Mouse (Mus musculus): ENCODE results near the gene Snap47. TPM values are rescaled to one million over a fixed set of nuclear protein-coding genes. Genes with fewer than 3 reads are reported as not detected.
A peak's percentile ranks its signal among the peaks of the same experiment; 100 is the strongest.

Snap47 gene
- polyA plus RNA-seq, 1 experiment from 2014 or later = 558 TPM

GRCm38 (mm10) chr11:59456346-59456745, 5.4 kb upstream of the Snap47 start:
- no peak for ATAC-seq (ENCODE audit: low FRiP score, low read depth)
- H3K9me3 ChIP-seq = no peaks in the 10 kb centered on the region
- H3K4me2 ChIP-seq = no peak overlapping the region
- H3K36me3 ChIP-seq = peaks cover 55% of the 10 kb centered on the region
- H3K27ac ChIP-seq (replicated peaks) = no peak overlapping the region
- H3K9ac ChIP-seq = no peak overlapping the region
- peaks cover under 1% of the 10 kb centered on the region for H3K4me1 ChIP-seq (replicated peaks)
- H3K27me3 ChIP-seq = no peaks in the 10 kb centered on the region
- 94% methylated on average over 2 of the region's 2 CpGs for WGBS
- no peak overlapping the region for H3K4me3 ChIP-seq

- peak; percentile 78 for ATAC-seq (ENCODE audit: low FRiP score, low read depth)
- under 1% methylated on average over 38 of the region's 38 CpGs for WGBS
- H3K27me3 ChIP-seq = no peaks in the 10 kb centered on the region
Observed at GRCm38 (mm10) chr11:59450230-59450771, 685 bp downstream of the Snap47 start.

GRCm38 (mm10) chr11:59449741-59450229, 1.2 kb downstream of the Snap47 start, which contains the start of gene Jmjd4:
Jmjd4 (plus strand) TSS chr11:59450045.
- Histone ChIP-seq H3K27me3 (no peaks in the 10 kb centered on the region), H3K27ac (replicated peaks) (peak within 1 kb of the TSS; percentile 94), H3K36me3 (peaks cover 24% of the 10 kb centered on the region), H3K9ac (peak within 1 kb of the TSS; percentile 61), H3K9me3 (no peaks in the 10 kb centered on the region), H3K4me3 (peak within 1 kb of the TSS; percentile 74), H3K4me1 (replicated peaks) (peaks cover 27% of the 10 kb centered on the region), H3K4me2 (peak within 1 kb of the TSS; percentile 62)
- WGBS = under 1% methylated on average over 34 of the region's 40 CpGs
- peak; percentile 96 for ATAC-seq (ENCODE audit: low FRiP score, low read depth)

More at GRCm38 (mm10) chr11:59450230-59450771, 685 bp downstream of the Snap47 start:
- Histone ChIP-seq H3K4me1 (replicated peaks) (peaks cover 27% of the 10 kb centered on the region), H3K36me3 (peaks cover 29% of the 10 kb centered on the region), H3K9me3 (no peaks in the 10 kb centered on the region), H3K4me2 (peak overlapping the region; percentile 62), H3K27ac (replicated peaks) (peak overlapping the region; percentile 94), H3K4me3 (peak overlapping the region; percentile 74), H3K9ac (peak overlapping the region; percentile 61)

GRCm38 (mm10) chr11:59443102-59443501, 7.9 kb downstream of the Snap47 start:
- H3K9me3 ChIP-seq = no peaks in the 10 kb centered on the region
- H3K36me3 ChIP-seq = peaks cover 7% of the 10 kb centered on the region
- H3K9ac ChIP-seq = no peak overlapping the region
- H3K27ac ChIP-seq (replicated peaks) = no peak overlapping the region
- H3K27me3 ChIP-seq = no peaks in the 10 kb centered on the region
- no peak overlapping the region for H3K4me2 ChIP-seq
- peaks cover 5% of the 10 kb centered on the region for H3K4me1 ChIP-seq (replicated peaks)
- no peak overlapping the region for H3K4me3 ChIP-seq
- ATAC-seq (ENCODE audit: low FRiP score, low read depth) = no peak

- Histone ChIP-seq H3K4me2 (no peak overlapping the region), H3K4me1 (replicated peaks) (no peaks in the 10 kb centered on the region), H3K27me3 (no peaks in the 10 kb centered on the region), H3K9me3 (no peaks in the 10 kb centered on the region), H3K27ac (replicated peaks) (no peak overlapping the region), H3K4me3 (no peak overlapping the region), H3K9ac (no peak overlapping the region), H3K36me3 (peaks cover 40% of the 10 kb centered on the region)
- WGBS = 92% methylated on average over 12 of the region's 12 CpGs
- no peak for ATAC-seq (ENCODE audit: low FRiP score, low read depth)
Observed at GRCm38 (mm10) chr11:59437954-59438353, 13.0 kb downstream of the Snap47 start.

GRCm38 (mm10) chr11:59432261-59432660, 18.7 kb downstream of the Snap47 start:
- H3K4me2 ChIP-seq = no peak overlapping the region
- H3K27ac ChIP-seq (replicated peaks) = no peak overlapping the region
- H3K27me3 ChIP-seq = no peaks in the 10 kb centered on the region
- H3K4me3 ChIP-seq = no peak overlapping the region
- 61% methylated on average over 3 of the region's 3 CpGs for WGBS
- peaks cover 52% of the 10 kb centered on the region for H3K36me3 ChIP-seq
- no peaks in the 10 kb centered on the region for H3K9me3 ChIP-seq
- H3K4me1 ChIP-seq (replicated peaks) = 0 out of 2 replicates have a peak, but pooled peaks cover 4% of the 10 kb centered on the region
- no peak overlapping the region for H3K9ac ChIP-seq
- ATAC-seq (ENCODE audit: low FRiP score, low read depth) = no peak

- Histone ChIP-seq H3K9ac (no peak overlapping the region), H3K4me1 (replicated peaks) (0 out of 2 replicates have a peak, but pooled peaks cover 8% of the 10 kb centered on the region), H3K4me3 (no peak overlapping the region), H3K27me3 (no peaks in the 10 kb centered on the region), H3K9me3 (no peaks in the 10 kb centered on the region), H3K36me3 (peaks cover 58% of the 10 kb centered on the region), H3K4me2 (no peak overlapping the region), H3K27ac (replicated peaks) (no peak overlapping the region)
- no peak for ATAC-seq (ENCODE audit: low FRiP score, low read depth)
- 82% methylated on average over 1 of the region's 1 CpGs for WGBS
Observed at GRCm38 (mm10) chr11:59429959-59430358, 21.0 kb downstream of the Snap47 start.

- WGBS = 87% methylated on average over 9 of the region's 9 CpGs
Observed at GRCm38 (mm10) chr11:59428057-59428660, 22.8 kb downstream of the Snap47 start.

GRCm38 (mm10) chr11:59425671-59426101, 25.3 kb downstream of the Snap47 start:
- H3K4me3 ChIP-seq = no peak overlapping the region
- H3K4me1 ChIP-seq (replicated peaks) = 0 out of 2 replicates have a peak, but pooled peaks cover 4% of the 10 kb centered on the region
- H3K9ac ChIP-seq = no peak overlapping the region
- H3K27me3 ChIP-seq = no peaks in the 10 kb centered on the region
- H3K36me3 ChIP-seq = peaks cover 53% of the 10 kb centered on the region
- H3K4me2 ChIP-seq = no peak overlapping the region
- 64% methylated on average over 7 of the region's 7 CpGs for WGBS
- H3K27ac ChIP-seq (replicated peaks) = no peak overlapping the region
- no peaks in the 10 kb centered on the region for H3K9me3 ChIP-seq
- ATAC-seq (ENCODE audit: low FRiP score, low read depth) = no peak

More at GRCm38 (mm10) chr11:59428057-59428660, 22.8 kb downstream of the Snap47 start:
- no peak overlapping the region for H3K27ac ChIP-seq (replicated peaks)
- H3K4me1 ChIP-seq (replicated peaks) = 0 out of 2 replicates have a peak, but pooled peaks cover 8% of the 10 kb centered on the region
- ATAC-seq (ENCODE audit: low FRiP score, low read depth) = no peak
- no peak overlapping the region for H3K4me2 ChIP-seq
- no peak overlapping the region for H3K9ac ChIP-seq
- no peaks in the 10 kb centered on the region for H3K27me3 ChIP-seq
- H3K36me3 ChIP-seq = peaks cover 57% of the 10 kb centered on the region
- H3K4me3 ChIP-seq = no peak overlapping the region
- H3K9me3 ChIP-seq = no peaks in the 10 kb centered on the region

- Histone ChIP-seq H3K9ac (no peak overlapping the region), H3K9me3 (no peaks in the 10 kb centered on the region), H3K36me3 (peaks cover 64% of the 10 kb centered on the region), H3K4me1 (replicated peaks) (0 out of 2 replicates have a peak, but pooled peaks cover 4% of the 10 kb centered on the region), H3K27ac (replicated peaks) (no peak overlapping the region), H3K4me3 (no peak overlapping the region), H3K27me3 (no peaks in the 10 kb centered on the region), H3K4me2 (no peak overlapping the region)
- 76% methylated on average over 5 of the region's 5 CpGs for WGBS
- ATAC-seq (ENCODE audit: low FRiP score, low read depth) = no peak
Observed at GRCm38 (mm10) chr11:59423010-59423588, 27.9 kb downstream of the Snap47 start.

GRCm38 (mm10) chr11:59421967-59422366, 29.0 kb downstream of the Snap47 start:
- peaks cover 58% of the 10 kb centered on the region for H3K36me3 ChIP-seq
- 0 out of 2 replicates have a peak, but pooled peaks cover 4% of the 10 kb centered on the region for H3K4me1 ChIP-seq (replicated peaks)
- 88% methylated on average over 2 of the region's 2 CpGs for WGBS
- no peak overlapping the region for H3K9ac ChIP-seq
- H3K27me3 ChIP-seq = no peaks in the 10 kb centered on the region
- ATAC-seq (ENCODE audit: low FRiP score, low read depth) = no peak
- H3K4me2 ChIP-seq = no peak overlapping the region
- H3K9me3 ChIP-seq = no peaks in the 10 kb centered on the region
- H3K4me3 ChIP-seq = no peak overlapping the region
- no peak overlapping the region for H3K27ac ChIP-seq (replicated peaks)

GRCm38 (mm10) chr11:59421436-59421835, 29.6 kb downstream of the Snap47 start:
- Histone ChIP-seq H3K9ac (no peak overlapping the region), H3K36me3 (peaks cover 52% of the 10 kb centered on the region), H3K27me3 (no peaks in the 10 kb centered on the region), H3K9me3 (no peaks in the 10 kb centered on the region), H3K4me3 (no peak overlapping the region), H3K27ac (replicated peaks) (no peak overlapping the region), H3K4me2 (no peak overlapping the region), H3K4me1 (replicated peaks) (0 out of 2 replicates have a peak, but pooled peaks cover 4% of the 10 kb centered on the region)
- 86% methylated on average over 8 of the region's 8 CpGs for WGBS
- ATAC-seq (ENCODE audit: low FRiP score, low read depth) = no peak
